Mouse (Mus musculus) heart, adult 8-10 months (tissue): ENCODE results near the gene Dcun1d2. TPM values are rescaled to one million over a fixed set of nuclear protein-coding genes. Genes with fewer than 3 reads are reported as not detected.

Source experiments
- DNase-seq: peaks from one replicate; pipeline ENCODE4 v3.0.0; 2022; ENCODE audit warnings: low spot score
- total RNA-seq, 4 experiments: library from RNA; stranded (reverse); gene quantifications; 2 replicates each; pipeline ENCODE4 v1.2.4; 2022

Dcun1d2 gene
- total RNA-seq, 4 experiments from 2014 or later: 67.1 to 79.4 (median 73.3) TPM

GRCm38 (mm10) chr8:13206290-13206689 lies 81.6 kb downstream of the Dcun1d2 start:
- no peak for DNase-seq

Other genes starting within 250 kb of the Dcun1d2 start
- not detected for gene Proz, start 227.2 kb downstream of the Dcun1d2 start, total RNA-seq
- 1 to 10 TPM; 8.4 to 9.7 (median 9.4) TPM for gene Pcid2, start 182.7 kb downstream of the Dcun1d2 start, total RNA-seq
- gene Cul4a, start 182.5 kb downstream of the Dcun1d2 start, total RNA-seq: 10 to 100 TPM; 75.8 to 84.1 (median 80.2) TPM
- gene Lamp1, start 129.0 kb downstream of the Dcun1d2 start, total RNA-seq: 100 to 1,000 TPM; 413 to 443 (median 429) TPM
- gene Grtp1, start 87.5 kb downstream of the Dcun1d2 start, total RNA-seq: 1 to 10 TPM; 3.7 to 6.6 (median 4.6) TPM
- 100 to 1,000 TPM; 586 to 686 (median 600) TPM for gene Adprhl1, start 34.0 kb downstream of the Dcun1d2 start, total RNA-seq
- 10 to 100 TPM; 28.3 to 38.8 (median 33.8) TPM for gene Tmco3, start 59 bp upstream of the Dcun1d2 start, total RNA-seq
- 10 to 100 TPM; 34.4 to 43.9 (median 38.3) TPM for gene Tfdp1, start 50.6 kb upstream of the Dcun1d2 start, total RNA-seq
- not detected for gene Atp4b, start 108.7 kb upstream of the Dcun1d2 start, total RNA-seq
- not detected for gene Grk1, start 117.0 kb upstream of the Dcun1d2 start, total RNA-seq
- 1 to 10 TPM; 3.7 to 7.5 (median 5.7) TPM for gene Tmem255b, start 147.1 kb upstream of the Dcun1d2 start, total RNA-seq
- gene Gas6, start 206.4 kb upstream of the Dcun1d2 start, total RNA-seq: 100 to 1,000 TPM; 113 to 140 (median 124) TPM